Mouse (Mus musculus): ENCODE measurements at regions not wholly inside any gene's neighbourhood (a gene's known extent, or its start where the extent isn't known, plus 50 kb on each side); places are given as distances from the start of the nearest gene placed in this dataset.
A peak's percentile ranks its signal among the peaks of the same experiment; 100 is the strongest.

- intact Hi-C loops (cut with DNase I), result no loop called here
- no peak for DNase-seq (ENCODE audit: low spot score in 2 of 2)
Measured at GRCm38 (mm10) chr11:44204384-44204783, 195.5 kb upstream of the Il12b start.

DNA sequence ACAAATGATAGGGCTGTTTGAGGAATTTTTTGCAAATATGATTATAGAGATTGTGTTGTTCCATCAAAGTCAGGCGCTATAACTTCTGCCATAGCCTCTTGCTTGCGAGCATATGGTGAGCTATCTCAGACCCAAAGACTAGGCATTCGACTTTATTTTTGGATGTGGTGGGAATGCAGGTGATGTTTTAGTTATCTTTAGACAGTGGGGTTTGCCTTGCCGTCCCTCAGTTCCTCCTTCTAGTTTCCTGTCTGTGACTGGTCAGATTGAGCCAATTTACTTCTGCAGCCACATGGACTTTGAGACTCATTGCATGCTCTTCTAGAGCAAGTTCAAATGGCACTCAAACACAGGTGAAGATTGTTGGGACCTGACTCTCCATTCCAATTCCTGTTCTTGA is 193.0 kb upstream of the Il12b start:
- no peak for DNase-seq (ENCODE audit: low spot score in 2 of 2)
- intact Hi-C loops (cut with DNase I), result no loop called here

DNA sequence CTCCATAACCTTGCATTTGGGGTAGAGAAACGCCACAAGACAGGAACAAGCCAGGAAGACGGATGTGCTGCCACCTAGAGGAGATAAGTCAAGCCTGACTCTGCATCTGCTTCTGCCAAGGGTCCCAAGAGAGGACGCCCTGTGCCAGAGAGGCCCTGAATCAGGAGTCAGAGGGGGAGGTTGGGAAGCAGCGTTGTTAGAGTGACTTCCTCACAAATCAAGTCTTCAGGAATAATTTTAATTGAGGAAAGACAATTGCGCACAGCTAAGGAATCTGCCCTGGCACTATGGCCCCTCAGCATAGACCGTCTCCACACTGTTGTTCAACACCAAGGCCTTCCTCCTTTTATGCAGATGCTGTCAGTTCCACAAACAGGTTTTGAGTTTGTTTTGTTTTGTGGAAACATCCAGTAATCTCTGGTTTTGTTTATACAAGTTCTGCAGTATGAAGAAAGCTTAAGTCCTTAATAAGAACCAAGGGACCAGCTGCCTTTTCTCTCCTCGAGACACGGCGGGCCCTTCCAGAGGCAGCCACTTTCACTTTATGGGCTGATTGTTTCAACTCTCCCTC is 187.9 kb upstream of the Il12b start:
- peak in 1 of 2 experiments; percentile 12 for DNase-seq (ENCODE audit: low spot score in 2 of 2)
- intact Hi-C loops (cut with DNase I), result loop anchor here (10.0 kb wide), 1 partner anchor 377 kb away; no protein-coding TSS in a partner anchor

DNA sequence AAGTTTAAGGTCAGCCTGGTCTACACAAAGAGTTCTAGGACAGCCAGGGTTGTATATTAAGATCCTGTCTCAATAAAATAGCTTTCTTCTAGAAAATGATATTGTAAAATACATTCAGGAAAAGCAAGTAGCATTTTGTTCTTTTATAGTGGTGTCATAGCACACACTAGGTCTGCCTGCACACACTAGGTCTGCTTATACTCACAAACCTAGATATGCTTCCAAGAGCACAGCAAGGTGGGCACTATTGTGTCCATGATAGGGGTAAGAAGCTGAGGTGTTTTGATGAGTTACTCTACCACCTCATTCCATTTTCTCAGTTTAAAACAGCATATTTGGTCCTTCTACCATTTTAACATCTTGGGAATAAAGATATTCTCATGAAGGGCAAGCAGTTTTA is 185.8 kb upstream of the Il12b start:
- intact Hi-C loops (cut with DNase I), result loop anchor here (10.0 kb wide), 1 partner anchor 379 kb away; no protein-coding TSS in a partner anchor
- no peak for DNase-seq (ENCODE audit: low spot score in 2 of 2)

DNA sequence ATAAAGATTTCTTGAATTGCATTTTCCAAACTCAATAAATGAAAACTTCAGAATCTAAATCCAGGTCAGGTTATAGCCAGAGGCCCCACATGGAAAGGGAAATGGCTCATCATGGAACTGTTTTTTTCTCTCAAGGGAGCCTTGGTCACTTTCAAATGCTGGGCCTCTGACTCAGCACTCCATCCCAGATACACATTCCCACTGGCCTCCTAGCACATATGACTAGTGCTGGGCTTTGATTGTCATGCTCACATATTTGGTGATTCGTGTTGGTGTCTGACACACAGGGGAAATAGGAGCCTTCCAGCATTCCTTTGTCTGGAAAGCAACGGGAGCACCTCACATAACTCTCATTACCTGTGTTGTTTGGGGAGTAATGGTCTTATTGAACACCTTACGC is 183.5 kb upstream of the Il12b start:
- DNase-seq (ENCODE audit: low spot score in 2 of 2), result no peak
- intact Hi-C loops (cut with DNase I), result loop anchor here (10.0 kb wide), 1 partner anchor 382 kb away; no protein-coding TSS in a partner anchor

- intact Hi-C loops (cut with DNase I), result loop anchor here (10.0 kb wide), 1 partner anchor 385 kb away; no protein-coding TSS in a partner anchor
Measured at GRCm38 (mm10) chr11:44219971-44220370, 179.9 kb upstream of the Il12b start.

GRCm38 (mm10) chr11:44229996-44230395 is 169.9 kb upstream of the Il12b start:
- intact Hi-C loops (cut with DNase I), result no loop called here
- DNase-seq (ENCODE audit: low spot score in 2 of 2), result peak; percentile 53 to 71

More at GRCm38 (mm10) chr11:44219971-44220370, 179.9 kb upstream of the Il12b start:
- DNase-seq (ENCODE audit: low spot score in 2 of 2), result no peak

- intact Hi-C loops (cut with DNase I), result no loop called here
- no peak for DNase-seq (ENCODE audit: low spot score in 2 of 2)
Measured at GRCm38 (mm10) chr11:44235456-44235855, 164.4 kb upstream of the Il12b start.

- DNase-seq (ENCODE audit: low spot score in 2 of 2), result no peak
- intact Hi-C loops (cut with DNase I), result no loop called here
Measured at GRCm38 (mm10) chr11:44238051-44238450, 161.8 kb upstream of the Il12b start.

GRCm38 (mm10) chr11:44238598-44238997 is 161.3 kb upstream of the Il12b start:
- intact Hi-C loops (cut with DNase I), result no loop called here
- DNase-seq (ENCODE audit: low spot score in 2 of 2), result no peak

GRCm38 (mm10) chr11:44243184-44243583 is 156.7 kb upstream of the Il12b start:
- intact Hi-C loops (cut with DNase I), result no loop called here
- no peak for DNase-seq (ENCODE audit: low spot score in 2 of 2)

GRCm38 (mm10) chr11:44251821-44252220 is 148.0 kb upstream of the Il12b start:
- DNase-seq (ENCODE audit: low spot score in 2 of 2), result peak; percentile 5 to 30
- intact Hi-C loops (cut with DNase I), result no loop called here

GRCm38 (mm10) chr11:44260376-44261111 is 139.3 kb upstream of the Il12b start:
- intact Hi-C loops (cut with DNase I), result no loop called here
- no peak for DNase-seq (ENCODE audit: low spot score in 2 of 2)

GRCm38 (mm10) chr11:44261657-44262056 is 138.2 kb upstream of the Il12b start:
- DNase-seq (ENCODE audit: low spot score in 2 of 2), result peak in 1 of 2 experiments; percentile 13
- intact Hi-C loops (cut with DNase I), result no loop called here

- intact Hi-C loops (cut with DNase I), result no loop called here
- DNase-seq (ENCODE audit: low spot score in 2 of 2), result peak; percentile 9 to 17
Measured at GRCm38 (mm10) chr11:44262571-44262970, 137.3 kb upstream of the Il12b start.

DNA sequence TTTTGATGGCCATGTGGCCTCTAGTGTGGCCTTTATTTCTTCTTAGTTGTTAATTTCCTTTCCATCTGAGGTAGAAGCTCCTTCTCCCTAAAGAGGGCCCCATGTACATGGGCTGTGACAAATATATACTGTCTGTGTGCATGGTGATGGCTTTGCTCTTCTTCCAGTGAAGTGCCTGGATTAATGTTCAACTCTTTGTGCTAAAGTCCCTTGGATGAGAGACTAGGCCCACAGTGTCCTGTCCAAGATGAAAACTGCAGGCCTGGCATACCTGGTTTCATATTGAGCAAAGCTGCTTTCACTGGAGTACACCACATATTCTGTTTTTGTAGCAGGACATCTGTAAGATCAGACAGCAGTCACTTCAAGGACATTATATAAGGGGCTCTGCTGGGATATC is 127.6 kb upstream of the Il12b start:
- intact Hi-C loops (cut with DNase I), result no loop called here
- no peak for DNase-seq (ENCODE audit: low spot score in 2 of 2)

- intact Hi-C loops (cut with DNase I), result no loop called here
- no peak for DNase-seq (ENCODE audit: low spot score in 2 of 2)
Measured at GRCm38 (mm10) chr11:44278521-44279208, 121.2 kb upstream of the Il12b start.

DNA sequence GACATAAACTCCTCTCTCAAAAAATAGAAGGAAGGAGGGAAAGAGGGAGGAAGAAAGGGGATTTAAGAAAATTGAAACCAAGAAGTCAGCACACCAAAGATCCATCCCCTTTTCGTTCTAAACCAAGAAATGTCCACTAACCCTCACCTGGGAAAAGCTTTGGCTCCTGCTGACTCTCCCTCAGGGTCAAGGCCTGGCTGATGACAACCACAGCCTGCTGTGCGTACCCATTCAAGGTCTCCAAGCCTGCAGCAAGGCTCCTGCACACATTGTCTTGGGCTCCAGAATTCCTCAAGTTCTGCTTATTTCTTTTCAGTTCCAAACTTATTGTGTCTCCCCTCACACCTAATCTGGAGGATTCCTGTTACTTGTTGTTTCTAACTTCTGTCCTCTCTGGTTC is 113.9 kb upstream of the Il12b start:
- no peak for DNase-seq (ENCODE audit: low spot score in 2 of 2)
- intact Hi-C loops (cut with DNase I), result no loop called here

DNA sequence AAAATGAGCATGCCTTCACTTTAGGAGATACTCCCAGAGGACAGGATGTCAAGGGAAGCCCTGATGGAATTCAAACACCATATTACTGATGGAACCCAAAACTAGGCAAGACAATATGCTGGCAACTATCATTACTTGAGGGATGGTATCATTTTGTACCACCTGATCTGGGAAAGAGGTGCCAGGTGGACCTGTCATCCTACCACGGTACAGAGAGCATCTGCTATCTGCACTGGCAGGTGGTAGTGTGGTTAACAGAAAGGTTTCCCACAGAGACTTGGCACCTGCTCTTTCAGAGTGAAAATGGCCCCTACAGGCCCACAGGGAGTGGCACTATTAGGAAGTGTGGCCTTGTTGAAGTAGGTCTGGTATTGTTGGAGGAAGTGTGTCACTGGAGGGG is 111.0 kb upstream of the Il12b start:
- no peak for DNase-seq (ENCODE audit: low spot score in 2 of 2)
- intact Hi-C loops (cut with DNase I), result no loop called here

DNA sequence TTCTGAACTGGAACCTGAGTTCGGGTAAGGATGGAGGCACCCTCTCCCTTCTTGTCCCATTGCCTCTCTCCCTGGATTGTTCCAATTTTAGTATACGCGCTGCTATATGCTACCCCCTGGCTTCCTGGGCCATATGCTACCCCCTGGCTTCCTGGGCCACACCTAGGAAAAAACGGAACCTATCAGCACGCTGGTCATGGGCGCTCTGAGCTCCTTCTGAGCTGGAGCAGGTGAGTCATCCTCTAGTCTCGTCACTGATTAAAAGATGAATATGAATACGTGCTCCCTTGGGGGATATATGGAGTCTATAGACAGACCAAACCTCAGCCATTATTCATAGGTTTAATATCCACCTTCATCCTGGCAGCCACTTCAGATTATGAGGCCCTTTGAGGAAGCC is 96.1 kb upstream of the Il12b start:
- no peak for DNase-seq (ENCODE audit: low spot score in 2 of 2)
- intact Hi-C loops (cut with DNase I), result no loop called here

- DNase-seq (ENCODE audit: low spot score in 2 of 2), result no peak
- intact Hi-C loops (cut with DNase I), result no loop called here
Measured at GRCm38 (mm10) chr11:44316061-44316460, 83.8 kb upstream of the Il12b start.
